Mouse (Mus musculus) cerebellum, adult 2 months (tissue): ENCODE measurements at regions not wholly inside any gene's neighbourhood (a gene's known extent, or its start where the extent isn't known, plus 50 kb on each side); places are given as distances from the start of the nearest gene placed in this dataset.

Experiments
- DNase-seq, 2 experiments: peaks; one replicate each; pipeline ENCODE4 v3.0.0; 2021
- H3K27ac ChIP-seq: fragments of 200-500 bp; 2 replicates; pipeline ENCODE4 v1.5.1; 2012; ENCODE audit warnings: low read length, control low read depth, inconsistent platforms; ENCODE audit not compliant: insufficient read depth
- H3K27me3 ChIP-seq: fragments of 200-500 bp; 2 replicates; pipeline ENCODE4 v1.6.1; 2012; ENCODE audit warnings: inconsistent platforms, mild to moderate bottlenecking, low read length, moderate library complexity; ENCODE audit not compliant: control insufficient read depth, insufficient read depth
- H3K4me1 ChIP-seq: fragments of 200-500 bp; 2 replicates; pipeline ENCODE4 v1.6.1; 2011; ENCODE audit warnings: low read length; ENCODE audit not compliant: control insufficient read depth, insufficient read depth
- H3K4me3 ChIP-seq: fragments of 200-500 bp; replicated peaks from 2 replicates; pipeline ENCODE3; 2011; ENCODE audit warnings: mild to moderate bottlenecking, low read depth, low read length, control low read depth; ENCODE audit not compliant: insufficient read depth
- CTCF ChIP-seq: fragments of 200-500 bp; IDR thresholded peaks from 2 replicates; pipeline ENCODE4 v1.5.1; 2011; ENCODE audit warnings: low read depth, mild to moderate bottlenecking, control low read depth, low read length, moderate library complexity, borderline replicate concordance; ENCODE audit not compliant: insufficient read depth
- POLR2A ChIP-seq: fragments of 200-500 bp; IDR thresholded peaks from 2 replicates; pipeline ENCODE4 v1.6.1; 2011; ENCODE audit warnings: low read length, control low read depth, borderline replicate concordance; ENCODE audit not compliant: insufficient read depth
- WGBS: fragments of 180-500 bp; shearing (Covaris S2); methylation state at CpG from one replicate; pipeline ENCODE4 v1.1.7; 2018; 5-methylcytosine and 5-hydroxymethylcytosine counted together

GRCm38 (mm10) chr2:47053689-47054088, 1760.2 kb upstream of the Acvr2a start:
- Histone ChIP-seq H3K4me1 (no peaks in the 10 kb centered on the region), H3K4me3 (no peak overlapping the region), H3K27me3 (no peaks in the 10 kb centered on the region), H3K27ac (no peak overlapping the region)
- TF ChIP-seq POLR2A, result no peak
- TF ChIP-seq CTCF, result no peak
- 95% methylated on average over 3 of the region's 3 CpGs for WGBS
- no peak for DNase-seq

- TF ChIP-seq POLR2A (no peak), CTCF (no peak)
- H3K4me1 ChIP-seq, result no peaks in the 10 kb centered on the region
- H3K27me3 ChIP-seq, result no peaks in the 10 kb centered on the region
- DNase-seq, result no peak
- H3K4me3 ChIP-seq, result no peak overlapping the region
- H3K27ac ChIP-seq, result no peak overlapping the region
Measured at GRCm38 (mm10) chr2:47074191-47074590, 1739.7 kb upstream of the Acvr2a start.

- Histone ChIP-seq H3K27me3 (no peaks in the 10 kb centered on the region), H3K4me1 (no peaks in the 10 kb centered on the region), H3K4me3 (no peak overlapping the region), H3K27ac (no peak overlapping the region)
- TF ChIP-seq POLR2A, result no peak
- TF ChIP-seq CTCF, result no peak
- DNase-seq, result no peak
- WGBS, result 88% methylated on average over 3 of the region's 3 CpGs
Measured at GRCm38 (mm10) chr2:47075225-47075624, 1738.7 kb upstream of the Acvr2a start.

- no peak overlapping the region for H3K4me3 ChIP-seq
- no peak overlapping the region for H3K27ac ChIP-seq
- DNase-seq, result peak in 1 of 2 experiments; percentile 38
- H3K27me3 ChIP-seq, result no peaks in the 10 kb centered on the region
- WGBS, result 10% methylated on average over 4 of the region's 4 CpGs
- TF ChIP-seq POLR2A (no peak), CTCF (no peak)
- H3K4me1 ChIP-seq, result no peaks in the 10 kb centered on the region
Measured at GRCm38 (mm10) chr2:47088635-47089034, 1725.3 kb upstream of the Acvr2a start.

GRCm38 (mm10) chr2:47095993-47096392, 1717.9 kb upstream of the Acvr2a start:
- no peak for DNase-seq
- 85% methylated on average over 3 of the region's 3 CpGs for WGBS
- no peaks in the 10 kb centered on the region for H3K4me1 ChIP-seq

GRCm38 (mm10) chr2:47139435-47139834, 1674.5 kb upstream of the Acvr2a start:
- 93% methylated on average over 1 of the region's 1 CpGs for WGBS
- Histone ChIP-seq H3K27me3 (no peaks in the 10 kb centered on the region), H3K4me1 (no peaks in the 10 kb centered on the region), H3K4me3 (no peak overlapping the region), H3K27ac (no peak overlapping the region)
- DNase-seq, result no peak
- no peak for TF ChIP-seq CTCF

More at GRCm38 (mm10) chr2:47095993-47096392, 1717.9 kb upstream of the Acvr2a start:
- Histone ChIP-seq H3K4me3 (no peak overlapping the region), H3K27me3 (no peaks in the 10 kb centered on the region), H3K27ac (no peak overlapping the region)
- TF ChIP-seq CTCF (no peak), POLR2A (no peak)

GRCm38 (mm10) chr2:47184067-47184802, 1629.7 kb upstream of the Acvr2a start:
- H3K27me3 ChIP-seq, result no peaks in the 10 kb centered on the region
- 87% methylated on average over 2 of the region's 2 CpGs for WGBS
- DNase-seq, result no peak
- no peaks in the 10 kb centered on the region for H3K4me1 ChIP-seq
- no peak overlapping the region for H3K4me3 ChIP-seq
- TF ChIP-seq POLR2A (no peak), CTCF (no peak)
- no peak overlapping the region for H3K27ac ChIP-seq
